Mouse (Mus musculus): ENCODE data around the gene Riok1.
A peak's percentile ranks its signal among the peaks of the same experiment; 100 is the strongest.

Gene Riok1

GRCm38 (mm10) chr13:38036343-38037043, at the start of gene Riok1:
Gene Riok1, plus strand, starts transcription at chr13:38036995.
- DNase-seq, result peak; percentile 18

GRCm38 (mm10) chr13:37989701-37990100, 47.1 kb upstream of the Riok1 start:
- no peak for DNase-seq

GRCm38 (mm10) chr13:37992638-37993371, 44.0 kb upstream of the Riok1 start:
- DNase-seq, result no peak

- no peak for DNase-seq
These were observed 43.5 kb upstream of the Riok1 start for GRCm38 (mm10) chr13:37993376-37993703.

- DNase-seq, result peak; percentile 97
These were observed 42.9 kb upstream of the Riok1 start, which contains the start of gene Ssr1 for GRCm38 (mm10) chr13:37993704-37994404. Gene Ssr1, minus strand, starts transcription at chr13:37994217.

- no peak for DNase-seq
These were observed 42.4 kb upstream of the Riok1 start for GRCm38 (mm10) chr13:37994405-37994749.

- DNase-seq, result no peak
These were observed 37.1 kb upstream of the Riok1 start for GRCm38 (mm10) chr13:37999713-38000112.

- no peak for DNase-seq
These were observed 34.3 kb upstream of the Riok1 start for GRCm38 (mm10) chr13:38002461-38002860.

GRCm38 (mm10) chr13:38007972-38008371, 28.8 kb upstream of the Riok1 start:
- no peak for DNase-seq

GRCm38 (mm10) chr13:38009721-38010408, 26.9 kb upstream of the Riok1 start:
- DNase-seq, result no peak

GRCm38 (mm10) chr13:38010444-38010910, 26.3 kb upstream of the Riok1 start:
- DNase-seq, result peak; percentile 7

- no peak for DNase-seq
These were observed 24.4 kb upstream of the Riok1 start for GRCm38 (mm10) chr13:38012436-38012835.

- DNase-seq, result no peak
These were observed 21.2 kb upstream of the Riok1 start for GRCm38 (mm10) chr13:38015591-38015990.

- DNase-seq, result no peak
These were observed 18.0 kb upstream of the Riok1 start for GRCm38 (mm10) chr13:38018791-38019190.

GRCm38 (mm10) chr13:38025874-38026273, 10.9 kb upstream of the Riok1 start:
- DNase-seq, result peak; percentile 24

- DNase-seq, result no peak
These were observed 9.1 kb upstream of the Riok1 start for GRCm38 (mm10) chr13:38027618-38028248.

GRCm38 (mm10) chr13:38028407-38028806, 8.4 kb upstream of the Riok1 start:
- DNase-seq, result no peak

GRCm38 (mm10) chr13:38037044-38037687, 371 bp downstream of the Riok1 start, which contains the start of gene Cage1:
Gene Cage1, minus strand, starts transcription at chr13:38037069.
- peak; percentile 97 for DNase-seq

GRCm38 (mm10) chr13:38037811-38038210, 1.0 kb downstream of the Riok1 start:
- peak; percentile 17 for DNase-seq

GRCm38 (mm10) chr13:38049888-38050287, 13.1 kb downstream of the Riok1 start:
- DNase-seq, result no peak

- no peak for DNase-seq
These were observed 25.9 kb downstream of the Riok1 start for GRCm38 (mm10) chr13:38062678-38063077.
